ENCODE assay signal across 9 mouse cellular contexts in genomic region chr11:70110146-70110545, GRCm38 (mm10). TPM values are rescaled to one million over a fixed set of nuclear protein-coding genes. Genes with fewer than 3 reads are reported as not detected.
DNase-seq lines count a peak whose midpoint lies in the region; ATAC-seq and TF ChIP-seq lines count a peak whose summit lies in the region.
"Had no signal": no experiment of that assay in that cellular context is flagged by ENCODE, and none has a peak within 500 bp of the region (broad histone marks: within the 10 kb centered on the region; RNA-seq: fewer than 3 reads in every experiment).

No protein-coding gene starts in this region.

- DNase-seq in hindbrain, embryonic 11.5 days (ENCODE audit: low spot score), result peak; percentile 51
- peak; percentile 58 for DNase-seq in 416B (ENCODE audit: low read depth)
- DNase-seq in ES-CJ7 (ENCODE audit: low read depth, low spot score), result peak; percentile 69
- DNase-seq in embryo, embryonic 11.5 days (ENCODE audit: low read depth, low spot score), result peak; percentile 13
- DNase-seq in lung, postnatal 14 days, result peak; percentile 46
- DNase-seq in thymus, adult 2 months, result peak; percentile 60

- TF ChIP-seq CTCF in thymus, adult 2 months (IDR thresholded peaks at IDR 0.05; ENCODE audit: borderline replicate concordance, control insufficient read depth, extremely low read depth, insufficient read depth, low read length, poor library complexity), result no peak

- 67% methylated on average over 3 of the region's 3 CpGs for WGBS in hindbrain, embryonic 11.5 days
- 83% methylated on average over 3 of the region's 3 CpGs for WGBS in hindbrain, embryonic 16.5 days
- WGBS in thymus, adult 2 months, result 47% methylated on average over 3 of the region's 3 CpGs

- H3K36me3 ChIP-seq in hindbrain, embryonic 11.5 days (ENCODE audit: control insufficient read depth, insufficient read depth, low read length), result no peaks in the 10 kb centered on the region
- no peaks in the 10 kb centered on the region for H3K36me3 ChIP-seq in hindbrain, embryonic 16.5 days (ENCODE audit: control insufficient read depth, insufficient read depth, low read length)
- no peaks in the 10 kb centered on the region for H3K36me3 ChIP-seq in thymus, adult 2 months (ENCODE audit: control insufficient read depth, insufficient read depth, low read length)
- H3K36me3 ChIP-seq: lung, embryonic 15.5 days had no signal

- no peaks in the 10 kb centered on the region for H3K27me3 ChIP-seq in hindbrain, embryonic 11.5 days (ENCODE audit: control insufficient read depth, insufficient read depth, low read length)
- no peaks in the 10 kb centered on the region for H3K27me3 ChIP-seq in hindbrain, embryonic 16.5 days (replicated peaks; ENCODE audit: control insufficient read depth, insufficient read depth, low read length)
- no peaks in the 10 kb centered on the region for H3K27me3 ChIP-seq in thymus, adult 2 months (ENCODE audit: control insufficient read depth, insufficient read depth, low read length)
- H3K27me3 ChIP-seq: lung, embryonic 15.5 days had no signal

- no peak overlapping the region for H3K9ac ChIP-seq in hindbrain, embryonic 11.5 days (ENCODE audit: low read depth, low read length)
- H3K9ac ChIP-seq in hindbrain, embryonic 16.5 days (ENCODE audit: low read depth, low read length), result no peak overlapping the region
- H3K9ac ChIP-seq: lung, embryonic 15.5 days had no signal

- H3K4me2 ChIP-seq in hindbrain, embryonic 11.5 days (replicated peaks; ENCODE audit: low read depth, low read length), result no peak overlapping the region
- H3K4me2 ChIP-seq in hindbrain, embryonic 16.5 days (ENCODE audit: low read length), result no peak overlapping the region
- H3K4me2 ChIP-seq: lung, embryonic 15.5 days had no signal

- no peaks in the 10 kb centered on the region for H3K9me3 ChIP-seq in hindbrain, embryonic 11.5 days (ENCODE audit: control insufficient read depth, low read length)
- no peaks in the 10 kb centered on the region for H3K9me3 ChIP-seq in hindbrain, embryonic 16.5 days (ENCODE audit: control insufficient read depth, low read length)
- H3K9me3 ChIP-seq: lung, embryonic 15.5 days had no signal

- ATAC-seq in hindbrain, embryonic 11.5 days (ENCODE audit: low FRiP score), result no peak
- ATAC-seq in hindbrain, embryonic 16.5 days, result no peak
- ATAC-seq in inflammation-experienced regulatory T-cells, adult 6 months, result no peak

- TF ChIP-seq POLR2A in thymus, adult 2 months (IDR thresholded peaks at IDR 0.05; ENCODE audit: control insufficient read depth, extremely low read depth, insufficient read depth, low read length, poor library complexity), result no peak

- H3K27ac ChIP-seq in hindbrain, embryonic 11.5 days (ENCODE audit: low read depth, low read length), result no peak overlapping the region
- H3K27ac ChIP-seq in hindbrain, embryonic 16.5 days (ENCODE audit: low read depth, low read length), result no peak overlapping the region
- H3K27ac ChIP-seq in thymus, adult 2 months (ENCODE audit: control insufficient read depth, insufficient read depth, low read length), result no peak overlapping the region
- H3K27ac ChIP-seq: lung, embryonic 15.5 days had no signal

- H3K4me3 ChIP-seq in hindbrain, embryonic 11.5 days (ENCODE audit: low read depth, low read length), result no peak overlapping the region
- H3K4me3 ChIP-seq in hindbrain, embryonic 16.5 days (ENCODE audit: low read length), result no peak overlapping the region
- no peak overlapping the region for H3K4me3 ChIP-seq in thymus, adult 2 months (ENCODE audit: control insufficient read depth, insufficient read depth, low read length)
- H3K4me3 ChIP-seq: lung, embryonic 15.5 days had no signal

- no peaks in the 10 kb centered on the region for H3K4me1 ChIP-seq in hindbrain, embryonic 11.5 days (replicated peaks; ENCODE audit: control insufficient read depth, insufficient read depth, low read length)
- H3K4me1 ChIP-seq in hindbrain, embryonic 16.5 days (ENCODE audit: control insufficient read depth, insufficient read depth, low read depth, low read length), result no peaks in the 10 kb centered on the region
- no peaks in the 10 kb centered on the region for H3K4me1 ChIP-seq in thymus, adult 2 months (replicated peaks; ENCODE audit: control insufficient read depth, insufficient read depth, low read length)
- H3K4me1 ChIP-seq: lung, embryonic 15.5 days had no signal

RNA-seq across cellular contexts. Expression of gene Asgr2, which starts 17.7 kb away (rescaled TPM):
- polyA plus RNA-seq in hindbrain, embryonic 11.5 days (2014; fragmentation: Nextera tagmentation; extraction: Ambion mirVana), result not detected in 2 replicates
- not detected in 2 replicates for polyA plus RNA-seq in hindbrain, embryonic 16.5 days (2015; fragmentation: Nextera tagmentation; extraction: Ambion mirVana)
- polyA plus RNA-seq in thymus, adult 2 months (2012; rRNA removed), result 0.65 and 1.2 TPM in 2 replicates
- polyA plus RNA-seq in inflammation-experienced regulatory T-cells, adult 6 months (2017; shearing (Covaris generic)), result not detected

RNA-seq across cellular contexts. Expression of gene Mgl2, which starts 20.0 kb away (rescaled TPM):
- 0.42 TPM in 1 of 2 replicates, not detected in the other for polyA plus RNA-seq in hindbrain, embryonic 11.5 days (2014; fragmentation: Nextera tagmentation; extraction: Ambion mirVana)
- 1.2 and 1.4 TPM in 2 replicates for polyA plus RNA-seq in hindbrain, embryonic 16.5 days (2015; fragmentation: Nextera tagmentation; extraction: Ambion mirVana)
- 6.4 and 6.8 TPM in 2 replicates for polyA plus RNA-seq in thymus, adult 2 months (2012; rRNA removed)
- polyA plus RNA-seq in inflammation-experienced regulatory T-cells, adult 6 months (2017; shearing (Covaris generic)), result not detected

RNA-seq across cellular contexts. Expression of gene Clec10a, which starts 45.9 kb away (rescaled TPM):
- 0.32 and 1.4 TPM in 2 replicates for polyA plus RNA-seq in hindbrain, embryonic 11.5 days (2014; fragmentation: Nextera tagmentation; extraction: Ambion mirVana)
- polyA plus RNA-seq in hindbrain, embryonic 16.5 days (2015; fragmentation: Nextera tagmentation; extraction: Ambion mirVana), result 1.0 and 1.2 TPM in 2 replicates
- polyA plus RNA-seq in thymus, adult 2 months (2012; rRNA removed), result 4.1 and 4.6 TPM in 2 replicates
- polyA plus RNA-seq in inflammation-experienced regulatory T-cells, adult 6 months (2017; shearing (Covaris generic)), result under 1 TPM in 1 of 3 experiments, not detected in 2; 0.67 TPM

RNA-seq across cellular contexts. Expression of gene Asgr1, which starts 56.3 kb away (rescaled TPM):
- polyA plus RNA-seq in hindbrain, embryonic 11.5 days (2014; fragmentation: Nextera tagmentation; extraction: Ambion mirVana), result 0.29 and 0.40 TPM in 2 replicates
- 3.9 and 4.4 TPM in 2 replicates for polyA plus RNA-seq in hindbrain, embryonic 16.5 days (2015; fragmentation: Nextera tagmentation; extraction: Ambion mirVana)
- polyA plus RNA-seq in thymus, adult 2 months (2012; rRNA removed), result 1.3 TPM in 1 of 2 replicates, not detected in the other
- polyA plus RNA-seq in inflammation-experienced regulatory T-cells, adult 6 months (2017; shearing (Covaris generic)), result not detected

Comparison
In these comparisons a context has a peak if more than half of its experiments do, and no peak if none do; other contexts are left out.
1. DNase-seq: peak in every context shown above with its lines; median percentile 69 in ES-CJ7; 60 in thymus, adult 2 months; 58 in 416B; 51 in hindbrain, embryonic 11.5 days; 46 in lung, postnatal 14 days; 13 in embryo, embryonic 11.5 days.